Mouse (Mus musculus) ovary, postnatal 14 days (tissue): ENCODE data around the gene Defb38.

Source experiments
- DNase-seq: peaks from one replicate; pipeline ENCODE4 v3.0.0; 2022; ENCODE audit warnings: low spot score

Gene Defb38

GRCm38 (mm10) chr8:19026466-19026865 lies at the start of gene Defb38:
Gene Defb38, minus strand, starts transcription at chr8:19026566.
- DNase-seq = no peak

GRCm38 (mm10) chr8:19066013-19066412 lies 39.6 kb upstream of the Defb38 start:
- DNase-seq = no peak

GRCm38 (mm10) chr8:19064710-19065109 lies 38.3 kb upstream of the Defb38 start, which contains the start of gene Defb39:
Gene Defb39, minus strand, starts transcription at chr8:19064810.
- no peak for DNase-seq

GRCm38 (mm10) chr8:19062891-19063290 lies 36.5 kb upstream of the Defb38 start:
- no peak for DNase-seq

- DNase-seq = no peak
Observed at GRCm38 (mm10) chr8:19045242-19045641, 18.9 kb upstream of the Defb38 start.
